Mouse (Mus musculus) kidney, embryonic 15.5 days (tissue): ENCODE measurements around the gene Cog6. TPM values are rescaled to one million over a fixed set of nuclear protein-coding genes. Genes with fewer than 3 reads are reported as not detected.

Source experiments
- ATAC-seq: fragments of 200-750 bp; cut with Nextera tagmentation; replicated peaks from 2 replicates; pipeline ENCODE4 v1.8.0; 2017; ENCODE audit warnings: moderate TSS enrichment; ENCODE audit not compliant: low FRiP score
- H3K27ac ChIP-seq: fragments of 300-500 bp; sonication (generic); 2 replicates; pipeline ENCODE4 v1.5.1; 2015; ENCODE audit warnings: mild to moderate bottlenecking, inconsistent platforms
- H3K27me3 ChIP-seq: fragments of 300-500 bp; sonication (generic); 2 replicates; pipeline ENCODE4 v1.6.1; 2015; ENCODE audit warnings: inconsistent platforms
- H3K36me3 ChIP-seq: fragments of 300-500 bp; sonication (generic); 2 replicates; pipeline ENCODE4 v1.6.1; 2015; ENCODE audit warnings: inconsistent platforms
- H3K4me1 ChIP-seq: fragments of 300-500 bp; sonication (generic); 2 replicates; pipeline ENCODE4 v1.6.1; 2015; ENCODE audit warnings: inconsistent platforms
- H3K4me2 ChIP-seq: fragments of 300-500 bp; sonication (generic); 2 replicates; pipeline ENCODE4 v1.6.1; 2015; ENCODE audit warnings: moderate library complexity, mild to moderate bottlenecking, inconsistent platforms
- H3K4me3 ChIP-seq: fragments of 300-500 bp; sonication (generic); replicated peaks from 2 replicates; pipeline ENCODE4 v1.5.1; 2015; ENCODE audit warnings: mild to moderate bottlenecking, inconsistent platforms
- H3K9ac ChIP-seq: fragments of 300-500 bp; sonication (generic); 2 replicates; pipeline ENCODE4 v1.6.1; 2015; ENCODE audit warnings: mild to moderate bottlenecking, inconsistent platforms
- H3K9me3 ChIP-seq: fragments of 300-500 bp; sonication (generic); replicated peaks from 2 replicates; pipeline ENCODE4 v1.6.1; 2016; ENCODE audit warnings: inconsistent platforms
- WGBS: fragments of 180-500 bp; shearing (Covaris S2); methylation state at CpG from one replicate; pipeline ENCODE4 v1.1.7; 2015; ENCODE audit warnings: mixed read lengths; 5-methylcytosine and 5-hydroxymethylcytosine counted together
- polyA plus RNA-seq: library from polyadenylated mRNA; unstranded; fragments of >200 nt; fragmentation: Nextera tagmentation; extraction: Ambion mirVana; gene quantifications from 2 replicates; pipeline ENCODE4 v1.2.1, GENCODE M21; 2015

Cog6 gene
- polyA plus RNA-seq, 1 experiment from 2014 or later: 47.0 TPM

DNA sequence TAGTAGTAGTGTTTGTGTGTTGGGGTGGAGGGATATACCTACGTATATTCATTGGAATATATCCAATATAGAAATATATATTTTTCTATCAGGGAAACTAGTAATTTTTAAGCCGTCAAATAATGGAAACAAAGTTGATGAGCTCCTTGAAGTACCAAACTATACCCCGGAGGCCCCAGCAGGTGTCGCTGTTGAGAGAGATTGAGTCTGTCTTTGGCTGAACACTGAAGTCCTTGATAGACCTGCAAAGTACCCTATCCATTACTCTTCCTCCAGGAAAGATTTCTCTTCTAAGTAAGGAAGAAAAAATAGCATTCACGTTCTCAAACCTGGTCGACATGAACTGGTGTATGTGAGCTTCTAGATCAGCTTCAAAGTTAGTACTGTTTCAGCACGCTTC lies 12.0 kb upstream of the Cog6 start:
- no peak overlapping the region for H3K4me2 ChIP-seq
- no peaks in the 10 kb centered on the region; the same call in 1 of the 2 replicates for H3K27me3 ChIP-seq
- WGBS: 24% methylated on average over 7 of the region's 7 CpGs
- no peak overlapping the region for H3K27ac ChIP-seq
- H3K4me3 ChIP-seq: no peak overlapping the region
- H3K9ac ChIP-seq: no peak overlapping the region
- no peak for ATAC-seq
- 0 out of 2 replicates have a peak, but pooled peaks cover 2% of the 10 kb centered on the region for H3K4me1 ChIP-seq
- H3K9me3 ChIP-seq: no peaks in the 10 kb centered on the region
- H3K36me3 ChIP-seq: no peaks in the 10 kb centered on the region

DNA sequence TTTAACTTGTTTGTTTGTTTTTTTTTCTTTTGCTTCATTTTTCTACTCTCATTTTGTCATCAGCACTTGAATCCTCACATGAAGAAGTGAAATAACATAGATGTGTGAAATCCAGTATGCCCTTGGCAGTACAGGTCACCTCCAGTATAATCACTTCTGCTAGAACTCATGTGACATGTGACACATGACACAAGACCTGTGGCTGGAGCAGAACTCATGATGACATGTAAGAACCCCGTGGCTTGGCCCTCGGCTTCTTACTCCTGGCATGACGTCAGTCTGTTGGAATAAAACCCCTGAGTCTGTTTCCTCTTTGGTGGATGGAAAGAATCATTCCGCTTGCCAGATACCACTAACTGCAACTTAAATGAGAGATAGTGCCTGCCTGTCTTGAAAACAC lies 10.3 kb upstream of the Cog6 start:
- Histone ChIP-seq H3K27ac (no peak overlapping the region), H3K27me3 (no peaks in the 10 kb centered on the region; the same call in 1 of the 2 replicates), H3K4me2 (no peak overlapping the region), H3K4me3 (no peak overlapping the region), H3K9ac (no peak overlapping the region), H3K9me3 (no peaks in the 10 kb centered on the region), H3K4me1 (0 out of 2 replicates have a peak, but pooled peaks cover 2% of the 10 kb centered on the region), H3K36me3 (no peaks in the 10 kb centered on the region)
- WGBS: 78% methylated on average over 4 of the region's 4 CpGs
- no peak for ATAC-seq

DNA sequence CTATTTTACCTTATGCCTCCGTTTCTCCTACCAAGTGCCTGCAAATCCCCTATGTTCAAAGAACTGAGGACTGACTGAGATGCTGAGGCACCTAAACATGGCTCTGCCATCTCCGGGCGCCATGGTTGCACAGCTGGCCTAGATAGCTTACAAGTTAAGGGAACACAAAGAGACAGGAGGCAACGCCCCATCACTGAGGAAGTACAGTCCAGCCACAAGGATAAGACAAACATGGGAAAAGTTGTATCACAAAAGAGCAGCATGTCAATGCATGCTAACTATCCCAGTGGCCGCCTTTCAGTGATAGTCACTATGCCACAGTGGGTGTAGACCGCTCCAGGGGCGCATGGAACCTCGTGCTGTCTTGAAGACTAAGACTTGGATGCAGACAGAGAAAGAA lies 9.6 kb downstream of the Cog6 start:
- Histone ChIP-seq H3K4me3 (no peak overlapping the region), H3K36me3 (peaks cover 69% of the 10 kb centered on the region), H3K27me3 (no peaks in the 10 kb centered on the region), H3K9me3 (no peaks in the 10 kb centered on the region), H3K4me1 (no peaks in the 10 kb centered on the region), H3K27ac (no peak overlapping the region), H3K9ac (no peak overlapping the region), H3K4me2 (no peak overlapping the region)
- 90% methylated on average over 8 of the region's 8 CpGs for WGBS
- ATAC-seq: no peak

DNA sequence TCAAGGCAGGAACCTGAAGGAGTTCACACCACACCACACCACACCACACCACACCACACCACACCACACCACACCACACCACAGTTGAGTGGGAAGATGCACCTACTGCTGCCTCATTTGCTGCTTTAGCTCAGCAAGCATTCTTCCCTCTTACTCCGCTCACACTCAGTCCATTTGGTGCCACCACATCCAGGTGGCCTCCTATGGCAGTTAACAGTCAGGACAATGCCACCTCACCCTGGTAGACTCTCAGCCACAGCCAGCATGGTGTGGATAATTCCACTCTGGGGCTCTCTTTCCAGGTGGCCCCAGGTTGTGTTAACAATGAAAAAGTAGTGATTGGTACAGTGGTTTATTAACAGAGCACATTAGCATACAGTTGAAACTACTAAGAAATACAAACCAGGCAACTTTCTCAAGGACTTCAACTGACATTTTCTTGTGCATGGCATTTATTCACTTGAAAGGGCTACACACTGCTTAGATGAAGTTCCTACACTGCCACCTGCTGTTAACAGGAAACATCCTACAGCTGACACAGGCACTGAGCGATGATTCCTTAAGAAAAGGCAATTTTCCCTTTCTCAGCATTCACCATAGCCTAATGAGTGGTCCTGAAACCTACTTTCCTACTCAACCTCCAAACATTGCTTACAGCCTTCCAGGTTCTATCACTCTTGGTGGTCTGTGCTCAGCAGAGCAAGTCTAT lies 12.5 kb downstream of the Cog6 start:
- peaks cover 6% of the 10 kb centered on the region; the same call in 1 of the 2 replicates for H3K4me1 ChIP-seq
- no peak overlapping the region for H3K4me2 ChIP-seq
- H3K4me3 ChIP-seq: no peak overlapping the region
- no peaks in the 10 kb centered on the region for H3K9me3 ChIP-seq
- no peak for ATAC-seq
- no peaks in the 10 kb centered on the region for H3K27me3 ChIP-seq
- no peak overlapping the region for H3K27ac ChIP-seq
- H3K9ac ChIP-seq: no peak overlapping the region
- 73% methylated on average over 2 of the region's 2 CpGs for WGBS
- peaks cover 69% of the 10 kb centered on the region for H3K36me3 ChIP-seq

DNA sequence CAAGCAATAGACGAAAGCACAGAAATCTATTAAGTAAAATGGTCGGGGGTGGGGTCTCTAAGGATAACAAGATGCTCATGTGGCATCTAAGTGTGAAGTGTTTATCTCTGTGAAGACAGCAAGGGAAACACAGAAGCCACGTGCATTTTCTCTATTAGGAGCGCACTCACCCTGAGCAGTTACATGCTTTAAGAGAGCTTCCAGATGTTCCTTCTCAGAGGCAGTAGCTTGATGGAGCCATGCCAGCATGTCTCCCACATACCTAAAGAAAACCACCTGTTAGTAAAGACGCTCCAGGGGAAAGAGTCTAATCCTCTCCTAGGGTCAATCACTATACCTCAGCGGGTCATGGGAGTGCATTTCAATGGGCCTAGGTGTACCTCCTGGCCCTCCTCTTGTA lies 15.0 kb downstream of the Cog6 start:
- H3K9me3 ChIP-seq: no peaks in the 10 kb centered on the region
- no peak for ATAC-seq
- peaks cover 16% of the 10 kb centered on the region for H3K4me1 ChIP-seq
- no peak overlapping the region for H3K4me2 ChIP-seq
- H3K36me3 ChIP-seq: peaks cover 58% of the 10 kb centered on the region
- H3K4me3 ChIP-seq: no peak overlapping the region
- no peaks in the 10 kb centered on the region for H3K27me3 ChIP-seq
- no peak overlapping the region for H3K27ac ChIP-seq
- 41% methylated on average over 6 of the region's 6 CpGs for WGBS
- no peak overlapping the region for H3K9ac ChIP-seq

DNA sequence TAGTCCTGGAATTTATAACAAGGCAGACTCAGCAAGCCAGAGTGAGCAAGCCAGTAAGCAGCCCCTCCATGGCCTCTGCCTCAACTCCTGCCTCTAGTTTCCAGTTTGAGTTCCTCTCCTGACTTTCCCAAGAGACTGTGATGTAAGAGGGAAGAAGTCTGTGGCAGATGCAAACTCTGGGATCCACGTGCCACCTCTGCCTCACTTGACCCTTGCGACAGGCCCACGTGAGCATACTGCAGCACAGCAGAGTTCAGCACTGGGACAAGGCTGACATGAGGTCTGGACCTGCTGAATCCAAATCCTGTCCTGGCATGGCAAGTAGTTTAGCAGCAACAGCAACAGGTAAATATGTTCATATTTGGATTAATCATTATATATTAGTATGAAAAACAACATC lies 17.0 kb downstream of the Cog6 start:
- H3K4me3 ChIP-seq: no peak overlapping the region
- WGBS: 65% methylated on average over 3 of the region's 3 CpGs
- H3K9ac ChIP-seq: no peak overlapping the region
- H3K4me2 ChIP-seq: no peak overlapping the region
- H3K4me1 ChIP-seq: peaks cover 16% of the 10 kb centered on the region
- ATAC-seq: no peak
- H3K27ac ChIP-seq: no peak overlapping the region
- H3K27me3 ChIP-seq: no peaks in the 10 kb centered on the region
- H3K36me3 ChIP-seq: peaks cover 55% of the 10 kb centered on the region
- H3K9me3 ChIP-seq: no peaks in the 10 kb centered on the region

DNA sequence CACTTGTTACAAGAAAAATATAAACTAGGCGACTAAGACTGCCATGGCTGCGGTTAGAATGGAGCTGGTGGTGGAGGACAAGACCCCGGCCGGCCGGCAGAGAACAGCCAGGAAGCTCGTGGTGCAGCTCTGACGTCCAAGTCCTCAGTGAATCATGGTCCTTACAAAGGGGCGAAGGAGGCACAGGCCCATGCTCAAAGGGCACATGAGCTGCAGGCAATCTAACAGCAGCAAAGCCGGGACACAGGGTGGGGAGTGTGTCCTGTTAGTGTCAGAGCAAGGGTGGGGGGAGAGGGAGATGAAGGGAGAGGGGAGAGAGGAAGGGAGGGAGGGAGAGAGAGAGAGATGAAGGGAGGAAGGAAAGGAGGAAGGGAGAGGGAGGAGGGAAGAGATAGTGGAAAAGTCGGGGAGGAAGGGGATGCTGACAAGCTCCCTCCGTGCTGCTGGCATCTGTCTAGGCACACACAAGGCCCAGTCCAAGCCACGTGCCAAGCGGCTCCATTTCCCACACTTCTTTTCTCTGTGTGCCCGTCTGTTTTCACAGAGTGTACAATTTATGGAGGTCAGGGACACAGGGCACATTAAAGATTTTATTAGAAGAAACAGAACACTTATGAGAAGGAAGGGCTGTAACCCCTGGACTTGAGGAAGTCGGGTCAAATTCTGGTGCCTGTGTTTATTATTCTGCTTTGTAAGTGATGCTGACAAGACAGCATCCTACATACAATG lies 17.9 kb downstream of the Cog6 start:
- no peak overlapping the region for H3K27ac ChIP-seq
- H3K9me3 ChIP-seq: no peaks in the 10 kb centered on the region
- peak; percentile 36; the same call in 1 of the 2 replicates for ATAC-seq
- no peaks in the 10 kb centered on the region for H3K27me3 ChIP-seq
- H3K4me1 ChIP-seq: peaks cover 16% of the 10 kb centered on the region
- no peak overlapping the region for H3K9ac ChIP-seq
- H3K36me3 ChIP-seq: peaks cover 61% of the 10 kb centered on the region
- 31% methylated on average over 15 of the region's 15 CpGs for WGBS
- no peak overlapping the region for H3K4me3 ChIP-seq
- H3K4me2 ChIP-seq: no peak overlapping the region

DNA sequence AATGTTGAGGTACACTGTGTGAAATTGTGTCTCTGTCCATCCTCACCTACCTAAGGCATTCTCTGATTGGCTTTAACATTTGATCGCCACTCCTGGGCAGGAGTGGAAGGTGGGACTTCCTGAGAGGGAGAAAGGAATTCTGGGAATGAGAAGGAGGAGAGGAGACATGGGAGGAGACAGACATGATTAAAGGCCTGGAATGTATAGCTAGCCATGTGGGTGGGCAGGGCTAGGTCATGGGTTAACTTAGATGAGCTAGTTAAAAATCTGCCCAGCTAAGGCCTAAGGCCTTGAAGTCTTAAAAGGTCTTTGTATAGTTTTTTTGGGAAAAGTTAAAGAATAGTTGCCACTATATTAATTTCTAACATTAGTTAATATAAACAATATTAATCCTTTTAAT lies 19.7 kb downstream of the Cog6 start:
- Histone ChIP-seq H3K36me3 (peaks cover 72% of the 10 kb centered on the region), H3K4me3 (no peak overlapping the region), H3K9ac (no peak overlapping the region), H3K4me2 (no peak overlapping the region), H3K9me3 (no peaks in the 10 kb centered on the region), H3K27ac (no peak overlapping the region), H3K4me1 (peaks cover 16% of the 10 kb centered on the region), H3K27me3 (no peaks in the 10 kb centered on the region)
- ATAC-seq: no peak
- WGBS: 63% methylated on average over 1 of the region's 1 CpGs

DNA sequence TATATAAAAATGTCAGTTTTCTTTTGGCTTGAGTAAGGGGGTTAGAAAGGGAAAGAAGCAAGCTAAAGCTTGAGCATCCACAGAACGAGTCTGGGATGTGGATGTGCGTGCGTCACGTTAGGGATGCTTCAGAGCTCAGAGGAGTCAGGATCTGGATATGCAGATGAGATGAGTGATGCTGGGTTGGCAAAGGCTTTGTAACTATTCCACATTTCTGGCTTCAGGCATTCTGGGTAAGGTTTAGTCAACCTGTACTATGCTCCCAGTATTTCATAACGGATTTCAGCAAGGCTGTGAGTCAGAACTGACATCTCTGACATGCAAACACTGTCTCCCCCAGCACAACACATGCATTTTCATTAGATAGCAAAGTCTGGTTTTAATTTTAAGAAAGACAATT lies 20.4 kb downstream of the Cog6 start:
- no peak overlapping the region for H3K4me2 ChIP-seq
- H3K36me3 ChIP-seq: peaks cover 74% of the 10 kb centered on the region
- peaks cover 13% of the 10 kb centered on the region for H3K4me1 ChIP-seq
- H3K9me3 ChIP-seq: no peaks in the 10 kb centered on the region
- no peak overlapping the region for H3K27ac ChIP-seq
- 93% methylated on average over 5 of the region's 5 CpGs for WGBS
- ATAC-seq: no peak
- no peak overlapping the region for H3K9ac ChIP-seq
- H3K27me3 ChIP-seq: no peaks in the 10 kb centered on the region
- no peak overlapping the region for H3K4me3 ChIP-seq

DNA sequence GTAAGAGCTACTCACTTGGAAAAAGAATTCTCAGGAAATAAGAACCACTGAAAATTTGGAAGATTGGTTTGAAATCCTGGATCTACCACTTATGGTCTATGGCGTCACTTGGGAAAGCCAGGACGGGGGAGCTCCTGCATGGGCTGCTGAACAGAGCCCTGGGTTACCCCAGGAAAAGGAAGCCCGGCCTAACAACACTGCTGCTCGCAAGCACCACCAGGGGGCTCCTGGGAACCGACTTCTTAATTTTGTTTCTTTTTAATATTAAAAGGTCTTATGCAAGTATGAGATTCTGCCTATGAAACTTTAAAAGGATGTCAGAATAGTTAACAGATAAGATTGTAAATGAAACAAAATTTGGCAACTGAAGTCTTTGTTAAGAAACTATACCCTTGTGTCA lies 22.4 kb downstream of the Cog6 start:
- no peak for ATAC-seq
- H3K4me1 ChIP-seq: peaks cover 17% of the 10 kb centered on the region
- no peak overlapping the region for H3K9ac ChIP-seq
- no peaks in the 10 kb centered on the region for H3K9me3 ChIP-seq
- H3K36me3 ChIP-seq: peaks cover 62% of the 10 kb centered on the region
- no peaks in the 10 kb centered on the region for H3K27me3 ChIP-seq
- H3K4me3 ChIP-seq: no peak overlapping the region
- WGBS: 79% methylated on average over 5 of the region's 5 CpGs
- H3K4me2 ChIP-seq: no peak overlapping the region
- H3K27ac ChIP-seq: no peak overlapping the region

DNA sequence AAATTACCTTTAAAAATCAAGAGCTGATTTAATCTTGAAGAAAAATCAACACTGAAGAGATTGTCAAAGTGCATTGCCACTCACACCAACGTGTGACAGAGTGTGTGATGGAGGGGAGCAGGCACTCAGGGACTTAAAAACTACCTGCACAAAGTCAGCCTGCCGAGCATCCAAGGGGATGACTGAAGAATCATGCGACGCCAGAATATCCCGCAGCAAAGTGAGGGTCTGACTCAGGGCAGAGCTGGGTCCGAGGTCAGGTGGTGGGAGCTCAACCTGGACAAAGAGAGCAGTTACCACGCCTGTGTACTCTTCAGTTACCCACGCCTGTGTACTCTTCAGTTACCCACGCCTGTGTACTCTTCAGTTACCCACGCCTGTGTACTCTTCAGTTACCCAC lies 23.7 kb downstream of the Cog6 start:
- no peak overlapping the region for H3K4me3 ChIP-seq
- no peak overlapping the region for H3K4me2 ChIP-seq
- no peak for ATAC-seq
- no peaks in the 10 kb centered on the region for H3K9me3 ChIP-seq
- WGBS: 90% methylated on average over 10 of the region's 10 CpGs
- peaks cover 74% of the 10 kb centered on the region for H3K36me3 ChIP-seq
- no peak overlapping the region for H3K27ac ChIP-seq
- H3K9ac ChIP-seq: no peak overlapping the region
- H3K27me3 ChIP-seq: no peaks in the 10 kb centered on the region
- H3K4me1 ChIP-seq: peaks cover 7% of the 10 kb centered on the region; the same call in 1 of the 2 replicates

DNA sequence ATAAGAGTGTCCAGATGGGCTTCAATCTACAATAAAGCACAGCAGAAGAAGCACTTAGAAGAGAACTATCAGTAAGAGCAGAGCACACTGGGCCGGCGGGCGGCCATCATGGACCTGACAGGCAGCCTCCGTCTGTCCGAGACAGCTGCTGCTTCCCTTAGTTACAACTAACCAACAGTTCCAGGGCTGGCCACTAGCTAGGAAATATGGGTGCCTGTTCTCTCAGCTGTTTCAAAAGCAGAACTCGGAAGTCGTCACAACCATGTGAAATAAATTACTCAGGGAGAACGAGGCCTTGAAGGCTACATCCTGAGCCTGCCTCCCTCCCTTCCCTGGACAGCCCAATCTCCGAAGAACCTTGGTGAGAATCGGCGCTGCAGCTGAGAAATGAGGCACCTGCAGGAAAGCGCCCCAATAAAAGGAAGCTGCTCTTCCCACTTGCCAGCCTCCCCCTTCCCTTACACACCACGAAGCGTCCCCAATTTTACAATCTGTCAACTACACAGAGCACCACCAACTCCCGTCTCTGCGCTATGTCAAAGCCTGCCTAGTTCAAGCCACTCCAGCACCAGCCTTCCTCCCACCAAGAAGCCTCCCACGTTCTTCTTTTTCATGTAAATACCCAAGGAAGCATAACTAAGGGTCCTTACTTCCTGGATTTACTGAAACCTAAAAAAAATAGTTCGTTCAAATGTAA lies 26.8 kb downstream of the Cog6 start:
- H3K9ac ChIP-seq: no peak overlapping the region
- 38% methylated on average over 18 of the region's 18 CpGs for WGBS
- H3K9me3 ChIP-seq: no peaks in the 10 kb centered on the region
- H3K27ac ChIP-seq: no peak overlapping the region
- H3K27me3 ChIP-seq: no peaks in the 10 kb centered on the region
- H3K4me1 ChIP-seq: peaks cover 7% of the 10 kb centered on the region; the same call in 1 of the 2 replicates
- H3K4me3 ChIP-seq: no peak overlapping the region
- ATAC-seq: 0 out of 2 replicates have a peak, but pooled peaks have one; percentile 49
- H3K4me2 ChIP-seq: peak overlapping the region; percentile 35
- peaks cover 72% of the 10 kb centered on the region for H3K36me3 ChIP-seq
